Mouse (Mus musculus): ENCODE data around the gene Zfp764. TPM values are rescaled to one million over a fixed set of nuclear protein-coding genes. Genes with fewer than 3 reads are reported as not detected.

Zfp764 gene
- polyA plus RNA-seq, 2 experiments, result 1.3 to 1.5 TPM

DNA sequence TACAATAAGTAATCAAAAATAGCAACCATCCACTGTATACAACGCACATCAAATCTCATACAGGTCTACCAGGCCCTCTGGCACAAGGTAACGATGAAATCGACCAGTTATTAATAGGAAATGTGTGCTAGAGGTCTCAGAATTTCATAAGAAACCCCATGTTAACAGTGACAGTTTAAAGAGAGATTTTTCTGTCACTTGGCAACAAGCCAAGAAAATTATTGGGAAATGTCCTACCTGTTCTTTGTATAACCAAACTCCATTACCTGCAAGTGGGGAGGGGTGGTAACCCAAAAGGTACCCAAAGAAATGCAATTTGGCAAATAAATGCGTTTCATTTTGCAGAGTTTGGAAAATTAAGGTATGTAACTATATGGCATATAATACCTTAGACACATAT, 48.1 kb downstream of the Zfp764 start:
- Histone ChIP-seq H3K36me3 (replicated peaks; ENCODE audit: control insufficient read depth, insufficient read depth, low read depth) (no peaks in the 10 kb centered on the region), H3K4me1 (replicated peaks; ENCODE audit: control insufficient read depth in 2 of 2, insufficient read depth in 2 of 2, low read length in 1 of 2) (no peaks in the 10 kb centered on the region), H3K4me2 (ENCODE audit: low read depth) (no peak overlapping the region), H3K27ac (no peak overlapping the region), H3K9ac (replicated peaks) (no peak overlapping the region), H3K9me3 (ENCODE audit: control insufficient read depth, low read length) (no peaks in the 10 kb centered on the region), H3K27me3 (ENCODE audit: control insufficient read depth, insufficient read depth, low read length) (no peaks in the 10 kb centered on the region), H3K4me3 (ENCODE audit: insufficient read depth in 1 of 2, low read depth in 2 of 2, low read length in 2 of 2) (no peak overlapping the region)
- no peak for TF ChIP-seq CTCF (IDR thresholded peaks at IDR 0.05; ENCODE audit: low read depth)
- no peak for TF ChIP-seq EP300 (IDR thresholded peaks at IDR 0.05; ENCODE audit: low read depth)
- DNase-seq (ENCODE audit: low read depth in 3 of 3, low spot score in 3 of 3) (no peak), ATAC-seq (ENCODE audit: insufficient read depth) (no peak)
- WGBS (ENCODE audit: insufficient replicate concordance), result 49% methylated on average over 4 of the region's 4 CpGs

DNA sequence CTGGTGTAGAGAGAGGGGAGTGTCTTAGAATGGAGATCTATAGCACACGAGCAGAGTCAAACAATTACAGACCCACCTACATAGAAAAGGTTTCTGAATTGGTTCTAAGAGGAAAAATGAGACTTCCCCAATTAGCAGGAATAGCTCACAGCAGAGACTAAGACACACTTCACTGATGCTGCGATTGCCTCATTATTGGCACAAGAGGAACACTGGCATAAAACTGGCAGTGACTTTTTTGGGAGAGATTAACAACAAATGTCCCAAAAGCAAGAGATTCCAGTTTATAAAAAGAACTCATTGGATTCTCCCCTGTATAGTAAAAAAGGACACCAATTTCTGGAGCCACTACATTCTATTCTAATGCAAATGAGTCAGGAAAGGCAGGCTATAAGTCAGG, 48.8 kb downstream of the Zfp764 start:
- no peaks in the 10 kb centered on the region for H3K36me3 ChIP-seq (replicated peaks; ENCODE audit: control insufficient read depth, insufficient read depth, low read depth)
- H3K27ac ChIP-seq, result no peak overlapping the region
- TF ChIP-seq CTCF (IDR thresholded peaks at IDR 0.05; ENCODE audit: low read depth), result no peak
- TF ChIP-seq EP300 (IDR thresholded peaks at IDR 0.05; ENCODE audit: low read depth), result no peak
- no peaks in the 10 kb centered on the region for H3K4me1 ChIP-seq (replicated peaks; ENCODE audit: control insufficient read depth in 2 of 2, insufficient read depth in 2 of 2, low read length in 1 of 2)
- no peak for ATAC-seq (ENCODE audit: insufficient read depth)
- no peaks in the 10 kb centered on the region for H3K27me3 ChIP-seq (ENCODE audit: control insufficient read depth, insufficient read depth, low read length)
- no peak overlapping the region for H3K4me3 ChIP-seq (ENCODE audit: insufficient read depth in 1 of 2, low read depth in 2 of 2, low read length in 2 of 2)
- H3K9ac ChIP-seq (replicated peaks), result no peak overlapping the region
- DNase-seq (ENCODE audit: low read depth in 3 of 3, low spot score in 3 of 3), result no peak
- H3K4me2 ChIP-seq (ENCODE audit: low read depth), result no peak overlapping the region
- H3K9me3 ChIP-seq (ENCODE audit: control insufficient read depth, low read length), result no peaks in the 10 kb centered on the region
- WGBS (ENCODE audit: insufficient replicate concordance), result 48% methylated on average over 2 of the region's 2 CpGs

DNA sequence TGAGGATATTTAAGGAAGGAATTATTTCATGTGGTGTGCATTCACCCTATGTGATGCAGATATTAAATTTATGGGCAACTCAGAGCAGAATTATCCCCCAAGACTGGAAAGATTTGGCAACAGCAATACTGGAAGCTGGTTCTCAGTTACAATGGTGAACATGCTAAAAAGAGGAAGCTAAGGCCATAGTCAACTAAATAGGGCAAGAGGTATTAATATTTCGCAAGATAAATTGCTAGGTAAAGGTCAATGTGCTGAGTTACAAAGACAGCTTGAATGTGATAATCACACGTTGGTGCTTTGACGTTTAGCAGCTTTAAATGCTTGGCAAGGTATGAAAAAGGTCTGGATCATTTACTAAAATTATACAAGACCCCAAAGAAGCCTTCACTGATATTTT, 50.8 kb downstream of the Zfp764 start:
- WGBS (ENCODE audit: insufficient replicate concordance), result 47% methylated on average over 3 of the region's 3 CpGs
- no peak for ATAC-seq (ENCODE audit: insufficient read depth)
- no peak overlapping the region for H3K4me2 ChIP-seq (ENCODE audit: low read depth)

More for the DNA sequence above, 50.8 kb downstream of the Zfp764 start:
- H3K9me3 ChIP-seq (ENCODE audit: control insufficient read depth, low read length), result no peaks in the 10 kb centered on the region
- no peak for DNase-seq (ENCODE audit: low read depth in 3 of 3, low spot score in 3 of 3)
- TF ChIP-seq CTCF (IDR thresholded peaks at IDR 0.05; ENCODE audit: low read depth) (no peak), EP300 (IDR thresholded peaks at IDR 0.05; ENCODE audit: low read depth) (no peak)
- no peak overlapping the region for H3K4me3 ChIP-seq (ENCODE audit: insufficient read depth in 1 of 2, low read depth in 2 of 2, low read length in 2 of 2)
- no peak overlapping the region for H3K9ac ChIP-seq (replicated peaks)
- no peaks in the 10 kb centered on the region for H3K36me3 ChIP-seq (replicated peaks; ENCODE audit: control insufficient read depth, insufficient read depth, low read depth)
- H3K4me1 ChIP-seq (replicated peaks; ENCODE audit: control insufficient read depth in 2 of 2, insufficient read depth in 2 of 2, low read length in 1 of 2), result no peaks in the 10 kb centered on the region
- no peak overlapping the region for H3K27ac ChIP-seq
- no peaks in the 10 kb centered on the region for H3K27me3 ChIP-seq (ENCODE audit: control insufficient read depth, insufficient read depth, low read length)

Other genes starting within 250 kb of the Zfp764 start
- gene Cd2bp2, start 210.8 kb downstream of the Zfp764 start, polyA plus RNA-seq (2012; rRNA removed), result 17.6 and 27.6 TPM in 2 replicates
- gene Cd2bp2, start 210.8 kb downstream of the Zfp764 start, polyA plus RNA-seq (2014; fragmentation: Nextera tagmentation; extraction: Ambion mirVana), result 17.4 and 18.4 TPM in 2 replicates
- gene Tbc1d10b, start 198.4 kb downstream of the Zfp764 start, polyA plus RNA-seq (2012; rRNA removed), result 12.8 and 15.5 TPM in 2 replicates
- 10.9 and 13.2 TPM in 2 replicates for gene Tbc1d10b, start 198.4 kb downstream of the Zfp764 start, polyA plus RNA-seq (2014; fragmentation: Nextera tagmentation; extraction: Ambion mirVana)
- 10.6 and 15.6 TPM in 2 replicates for gene Mylpf, start 197.9 kb downstream of the Zfp764 start, polyA plus RNA-seq (2012; rRNA removed)
- 31.0 and 31.1 TPM in 2 replicates for gene Mylpf, start 197.9 kb downstream of the Zfp764 start, polyA plus RNA-seq (2014; fragmentation: Nextera tagmentation; extraction: Ambion mirVana)
- gene Zfp553, start 173.8 kb downstream of the Zfp764 start, polyA plus RNA-seq (2012; rRNA removed), result 3.3 and 3.4 TPM in 2 replicates
- 2.4 and 2.8 TPM in 2 replicates for gene Zfp553, start 173.8 kb downstream of the Zfp764 start, polyA plus RNA-seq (2014; fragmentation: Nextera tagmentation; extraction: Ambion mirVana)
- gene Sept1, start 173.7 kb downstream of the Zfp764 start, polyA plus RNA-seq (2012; rRNA removed), result 10.3 and 16.1 TPM in 2 replicates
- gene Sept1, start 173.7 kb downstream of the Zfp764 start, polyA plus RNA-seq (2014; fragmentation: Nextera tagmentation; extraction: Ambion mirVana), result 7.0 TPM in 2 replicates
- gene Zfp771, start 162.5 kb downstream of the Zfp764 start, polyA plus RNA-seq (2012; rRNA removed), result 19.6 and 21.6 TPM in 2 replicates
- gene Zfp771, start 162.5 kb downstream of the Zfp764 start, polyA plus RNA-seq (2014; fragmentation: Nextera tagmentation; extraction: Ambion mirVana), result 11.0 TPM in 2 replicates
- gene Dctpp1, start 146.1 kb downstream of the Zfp764 start, polyA plus RNA-seq (2012; rRNA removed), result 62.2 and 82.9 TPM in 2 replicates
- gene Dctpp1, start 146.1 kb downstream of the Zfp764 start, polyA plus RNA-seq (2014; fragmentation: Nextera tagmentation; extraction: Ambion mirVana), result 104 and 117 TPM in 2 replicates
- 35.0 and 44.9 TPM in 2 replicates for gene Sephs2, start 132.8 kb downstream of the Zfp764 start, polyA plus RNA-seq (2012; rRNA removed)
- 143 and 155 TPM in 2 replicates for gene Sephs2, start 132.8 kb downstream of the Zfp764 start, polyA plus RNA-seq (2014; fragmentation: Nextera tagmentation; extraction: Ambion mirVana)
- 6.4 and 6.7 TPM in 2 replicates for gene Itgal, start 110.6 kb downstream of the Zfp764 start, polyA plus RNA-seq (2012; rRNA removed)
- gene Itgal, start 110.6 kb downstream of the Zfp764 start, polyA plus RNA-seq (2014; fragmentation: Nextera tagmentation; extraction: Ambion mirVana), result 4.0 and 4.8 TPM in 2 replicates
- gene Zfp768, start 61.2 kb downstream of the Zfp764 start, polyA plus RNA-seq (2012; rRNA removed), result 4.4 and 5.0 TPM in 2 replicates
- 0.52 and 0.75 TPM in 2 replicates for gene Zfp768, start 61.2 kb downstream of the Zfp764 start, polyA plus RNA-seq (2014; fragmentation: Nextera tagmentation; extraction: Ambion mirVana)
- 1.2 and 1.9 TPM in 2 replicates for gene Zfp747, start 30.8 kb downstream of the Zfp764 start, polyA plus RNA-seq (2012; rRNA removed)
- 1.2 and 1.8 TPM in 2 replicates for gene Zfp747, start 30.8 kb downstream of the Zfp764 start, polyA plus RNA-seq (2014; fragmentation: Nextera tagmentation; extraction: Ambion mirVana)
- gene 9130019O22Rik, start 19.7 kb downstream of the Zfp764 start, polyA plus RNA-seq (2012; rRNA removed), result 0.69 and 0.71 TPM in 2 replicates
- 1.0 and 1.2 TPM in 2 replicates for gene 9130019O22Rik, start 19.7 kb downstream of the Zfp764 start, polyA plus RNA-seq (2014; fragmentation: Nextera tagmentation; extraction: Ambion mirVana)
- 1.2 and 1.3 TPM in 2 replicates for gene E430018J23Rik, start 13.2 kb downstream of the Zfp764 start, polyA plus RNA-seq (2012; rRNA removed)
- 1.0 and 1.3 TPM in 2 replicates for gene E430018J23Rik, start 13.2 kb downstream of the Zfp764 start, polyA plus RNA-seq (2014; fragmentation: Nextera tagmentation; extraction: Ambion mirVana)
- 5.6 and 6.5 TPM in 2 replicates for gene Zfp688, start 15.2 kb upstream of the Zfp764 start, polyA plus RNA-seq (2012; rRNA removed)
- 8.8 and 8.9 TPM in 2 replicates for gene Zfp688, start 15.2 kb upstream of the Zfp764 start, polyA plus RNA-seq (2014; fragmentation: Nextera tagmentation; extraction: Ambion mirVana)
- gene Zfp689, start 42.3 kb upstream of the Zfp764 start, polyA plus RNA-seq (2012; rRNA removed), result 1.8 and 2.1 TPM in 2 replicates
- 1.3 and 1.4 TPM in 2 replicates for gene Zfp689, start 42.3 kb upstream of the Zfp764 start, polyA plus RNA-seq (2014; fragmentation: Nextera tagmentation; extraction: Ambion mirVana)
- 21.2 and 22.9 TPM in 2 replicates for gene Prr14, start 52.8 kb upstream of the Zfp764 start, polyA plus RNA-seq (2012; rRNA removed)
- 20.3 and 23.2 TPM in 2 replicates for gene Prr14, start 52.8 kb upstream of the Zfp764 start, polyA plus RNA-seq (2014; fragmentation: Nextera tagmentation; extraction: Ambion mirVana)
- gene Fbrs, start 72.4 kb upstream of the Zfp764 start, polyA plus RNA-seq (2012; rRNA removed), result 7.3 and 9.8 TPM in 2 replicates
- 4.2 and 4.7 TPM in 2 replicates for gene Fbrs, start 72.4 kb upstream of the Zfp764 start, polyA plus RNA-seq (2014; fragmentation: Nextera tagmentation; extraction: Ambion mirVana)
- gene Srcap, start 105.2 kb upstream of the Zfp764 start, polyA plus RNA-seq (2012; rRNA removed), result 3.7 TPM in 2 replicates
- gene Srcap, start 105.2 kb upstream of the Zfp764 start, polyA plus RNA-seq (2014; fragmentation: Nextera tagmentation; extraction: Ambion mirVana), result 10.3 and 14.7 TPM in 2 replicates
- gene Gm42715, start 112.8 kb upstream of the Zfp764 start, polyA plus RNA-seq (2012; rRNA removed), result 5.2 and 6.0 TPM in 2 replicates
- 4.7 and 5.2 TPM in 2 replicates for gene Gm42715, start 112.8 kb upstream of the Zfp764 start, polyA plus RNA-seq (2014; fragmentation: Nextera tagmentation; extraction: Ambion mirVana)
- 0.77 and 1.0 TPM in 2 replicates for gene Tmem265, start 154.6 kb upstream of the Zfp764 start, polyA plus RNA-seq (2012; rRNA removed)
- gene Tmem265, start 154.6 kb upstream of the Zfp764 start, polyA plus RNA-seq (2014; fragmentation: Nextera tagmentation; extraction: Ambion mirVana), result 1.4 and 1.7 TPM in 2 replicates
- 24.9 and 27.3 TPM in 2 replicates for gene Phkg2, start 166.5 kb upstream of the Zfp764 start, polyA plus RNA-seq (2012; rRNA removed)
- gene Phkg2, start 166.5 kb upstream of the Zfp764 start, polyA plus RNA-seq (2014; fragmentation: Nextera tagmentation; extraction: Ambion mirVana), result 18.5 and 21.7 TPM in 2 replicates
- gene Ccdc189, start 181.8 kb upstream of the Zfp764 start, polyA plus RNA-seq (2012; rRNA removed), result 4.4 and 5.4 TPM in 2 replicates
- 6.8 and 7.5 TPM in 2 replicates for gene Ccdc189, start 181.8 kb upstream of the Zfp764 start, polyA plus RNA-seq (2014; fragmentation: Nextera tagmentation; extraction: Ambion mirVana)
- 10.3 and 14.0 TPM in 2 replicates for gene Rnf40, start 181.9 kb upstream of the Zfp764 start, polyA plus RNA-seq (2012; rRNA removed)
- 13.7 and 16.1 TPM in 2 replicates for gene Rnf40, start 181.9 kb upstream of the Zfp764 start, polyA plus RNA-seq (2014; fragmentation: Nextera tagmentation; extraction: Ambion mirVana)
- gene Zfp629, start 209.0 kb upstream of the Zfp764 start, polyA plus RNA-seq (2012; rRNA removed), result 1.6 and 1.9 TPM in 2 replicates
- 1.4 and 2.2 TPM in 2 replicates for gene Zfp629, start 209.0 kb upstream of the Zfp764 start, polyA plus RNA-seq (2014; fragmentation: Nextera tagmentation; extraction: Ambion mirVana)